Mouse (Mus musculus) CH12.LX (cell line): ENCODE measurements around the gene Meis3.

Source experiments
- BHLHE40 ChIP-seq: IDR thresholded peaks from 2 replicates; pipeline ENCODE4 v1.6.1; 2011; ENCODE audit warnings: mild to moderate bottlenecking, low read depth, low read length, improper control_type of control experiment
- CTCF ChIP-seq, 2 experiments: IDR thresholded peaks in 1 of 2; conservative IDR thresholded peaks in 1 of 2; 2 replicates each; pipeline ENCODE4 v1.5.1; 2011 to 2012; ENCODE audit warnings: low read depth in 2 of 2, low read length in 2 of 2, improper control_type of control experiment in 1 of 2, inconsistent platforms in 1 of 2, mild to moderate bottlenecking in 1 of 2, moderate library complexity in 1 of 2
- POLR2A ChIP-seq: IDR thresholded peaks from 2 replicates; pipeline ENCODE4 v1.6.1; 2011; ENCODE audit warnings: low read depth, mild to moderate bottlenecking, improper control_type of control experiment, low read length
- POLR2AphosphoS2 ChIP-seq: IDR thresholded peaks from 2 replicates; pipeline ENCODE4 v1.6.1; 2011; ENCODE audit warnings: low read depth, low read length, improper control_type of control experiment
- ZC3H11A ChIP-seq: IDR thresholded peaks from 2 replicates; pipeline ENCODE4 v1.6.1; 2012; ENCODE audit warnings: low read depth, mild to moderate bottlenecking, inconsistent platforms, low read length, improper control_type of control experiment
- ZMIZ1 ChIP-seq: IDR thresholded peaks from 2 replicates; pipeline ENCODE4 v1.6.1; 2012; ENCODE audit warnings: low read depth, mild to moderate bottlenecking, inconsistent platforms, low read length, improper control_type of control experiment

GRCm38 (mm10) chr7:16208781-16209665 lies 34.1 kb downstream of the Meis3 start:
- TF ChIP-seq POLR2AphosphoS2, result no peak
- no peak for TF ChIP-seq POLR2A
- no peak for TF ChIP-seq CTCF (conservative IDR thresholded peaks at IDR 0.05 in 1 of 2, IDR thresholded peaks at IDR 0.05 in 1 of 2; ENCODE audit: low read depth in 2 of 2, low read length in 2 of 2)
- TF ChIP-seq ZC3H11A, result no peak
- TF ChIP-seq BHLHE40, result no peak
- TF ChIP-seq ZMIZ1, result no peak
